Mouse (Mus musculus): ENCODE results near the gene Eepd1. TPM values are rescaled to one million over a fixed set of nuclear protein-coding genes. Genes with fewer than 3 reads are reported as not detected.

Gene Eepd1
- polyA plus RNA-seq, 1 experiment from 2014 or later, result 12.3 TPM

DNA sequence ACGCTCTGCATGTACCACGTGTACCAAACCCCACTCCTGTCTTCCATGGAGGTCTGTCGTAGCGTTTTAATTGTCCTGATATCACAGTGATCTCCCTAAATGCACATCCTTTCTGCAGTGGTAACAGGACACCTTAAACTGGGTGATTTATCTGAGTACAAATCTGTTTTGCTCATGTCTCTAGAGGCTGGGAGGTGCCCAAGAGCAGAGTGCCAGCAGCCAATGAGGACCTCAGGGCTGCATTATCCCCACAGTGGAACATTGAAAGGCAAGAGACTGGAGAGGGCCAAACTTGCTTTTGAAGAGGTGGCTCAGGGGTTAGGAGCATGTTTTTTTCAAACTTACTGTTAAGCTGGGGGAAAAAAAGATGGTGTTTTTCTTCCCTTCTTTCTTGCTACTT is 14.8 kb downstream of the Eepd1 start:
- H3K9ac ChIP-seq (ENCODE audit: low read length), result no peak overlapping the region

GRCm38 (mm10) chr9:25496703-25497102 is 15.4 kb downstream of the Eepd1 start:
- H3K4me1 ChIP-seq (ENCODE audit: control insufficient read depth, insufficient read depth, low read length), result no peaks in the 10 kb centered on the region
- ATAC-seq (ENCODE audit: insufficient read depth, low FRiP score, low TSS enrichment) (no peak), DNase-seq (ENCODE audit: low spot score) (no peak)
- no peaks in the 10 kb centered on the region for H3K36me3 ChIP-seq (ENCODE audit: control insufficient read depth, insufficient read depth, low read length)
- H3K9me3 ChIP-seq (ENCODE audit: control insufficient read depth, low read length), result no peaks in the 10 kb centered on the region
- H3K27ac ChIP-seq (ENCODE audit: low read depth, low read length), result no peak overlapping the region
- 82% methylated on average over 2 of the region's 2 CpGs for WGBS
- H3K4me3 ChIP-seq (ENCODE audit: low read depth, low read length), result no peak overlapping the region
- no peak overlapping the region for H3K4me2 ChIP-seq (ENCODE audit: low read depth)
- no peaks in the 10 kb centered on the region for H3K27me3 ChIP-seq (ENCODE audit: control insufficient read depth, insufficient read depth, low read length)
- H3K9ac ChIP-seq (ENCODE audit: low read length), result no peak overlapping the region

More for the DNA sequence above, 14.8 kb downstream of the Eepd1 start:
- Histone ChIP-seq H3K9me3 (ENCODE audit: control insufficient read depth, low read length) (no peaks in the 10 kb centered on the region), H3K27ac (ENCODE audit: low read depth, low read length) (no peak overlapping the region), H3K4me2 (ENCODE audit: low read depth) (no peak overlapping the region), H3K4me3 (ENCODE audit: low read depth, low read length) (no peak overlapping the region), H3K4me1 (ENCODE audit: control insufficient read depth, insufficient read depth, low read length) (no peaks in the 10 kb centered on the region), H3K27me3 (ENCODE audit: control insufficient read depth, insufficient read depth, low read length) (no peaks in the 10 kb centered on the region), H3K36me3 (ENCODE audit: control insufficient read depth, insufficient read depth, low read length) (no peaks in the 10 kb centered on the region)
- ATAC-seq (ENCODE audit: insufficient read depth, low FRiP score, low TSS enrichment) (no peak), DNase-seq (ENCODE audit: low spot score) (no peak)
- 82% methylated on average over 4 of the region's 4 CpGs for WGBS

DNA sequence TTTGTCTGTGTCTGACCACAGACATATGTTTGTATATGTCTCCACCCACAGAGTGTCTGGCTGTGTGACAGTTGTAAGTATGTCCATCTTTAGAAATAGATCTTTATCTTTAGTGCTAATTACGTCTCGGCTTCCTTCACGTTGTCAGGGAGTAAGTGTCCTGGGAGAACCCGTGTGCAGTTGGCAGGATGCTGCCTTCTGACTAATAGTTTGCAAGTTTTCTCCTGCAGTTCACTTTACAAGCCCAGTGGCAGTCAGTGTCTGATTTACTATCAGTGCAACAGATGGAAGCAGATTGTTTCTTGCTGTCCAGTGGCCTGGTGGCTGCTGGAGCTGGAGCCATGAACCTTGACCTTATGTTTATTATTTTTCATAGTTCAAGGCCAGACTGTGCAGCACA is 17.4 kb downstream of the Eepd1 start:
- 48% methylated on average over 4 of the region's 4 CpGs for WGBS
- H3K9ac ChIP-seq (ENCODE audit: low read length), result no peak overlapping the region
- no peak overlapping the region for H3K4me2 ChIP-seq (ENCODE audit: low read depth)
- no peak overlapping the region for H3K27ac ChIP-seq (ENCODE audit: low read depth, low read length)
- H3K4me3 ChIP-seq (ENCODE audit: low read depth, low read length), result no peak overlapping the region
- no peaks in the 10 kb centered on the region for H3K27me3 ChIP-seq (ENCODE audit: control insufficient read depth, insufficient read depth, low read length)
- ATAC-seq (ENCODE audit: insufficient read depth, low FRiP score, low TSS enrichment), result no peak
- DNase-seq (ENCODE audit: low spot score), result no peak
- H3K9me3 ChIP-seq (ENCODE audit: control insufficient read depth, low read length), result no peaks in the 10 kb centered on the region
- no peaks in the 10 kb centered on the region for H3K36me3 ChIP-seq (ENCODE audit: control insufficient read depth, insufficient read depth, low read length)
- no peaks in the 10 kb centered on the region for H3K4me1 ChIP-seq (ENCODE audit: control insufficient read depth, insufficient read depth, low read length)

- no peak for DNase-seq (ENCODE audit: low spot score)
- 41% methylated on average over 3 of the region's 3 CpGs for WGBS
- ATAC-seq (ENCODE audit: insufficient read depth, low FRiP score, low TSS enrichment), result no peak
- Histone ChIP-seq H3K27ac (ENCODE audit: low read depth, low read length) (no peak overlapping the region), H3K4me1 (ENCODE audit: control insufficient read depth, insufficient read depth, low read length) (no peaks in the 10 kb centered on the region), H3K36me3 (ENCODE audit: control insufficient read depth, insufficient read depth, low read length) (no peaks in the 10 kb centered on the region), H3K4me2 (ENCODE audit: low read depth) (no peak overlapping the region), H3K9ac (ENCODE audit: low read length) (no peak overlapping the region), H3K9me3 (ENCODE audit: control insufficient read depth, low read length) (no peaks in the 10 kb centered on the region), H3K27me3 (ENCODE audit: control insufficient read depth, insufficient read depth, low read length) (no peaks in the 10 kb centered on the region), H3K4me3 (ENCODE audit: low read depth, low read length) (no peak overlapping the region)
Measured at GRCm38 (mm10) chr9:25499306-25499705, 18.0 kb downstream of the Eepd1 start.

DNA sequence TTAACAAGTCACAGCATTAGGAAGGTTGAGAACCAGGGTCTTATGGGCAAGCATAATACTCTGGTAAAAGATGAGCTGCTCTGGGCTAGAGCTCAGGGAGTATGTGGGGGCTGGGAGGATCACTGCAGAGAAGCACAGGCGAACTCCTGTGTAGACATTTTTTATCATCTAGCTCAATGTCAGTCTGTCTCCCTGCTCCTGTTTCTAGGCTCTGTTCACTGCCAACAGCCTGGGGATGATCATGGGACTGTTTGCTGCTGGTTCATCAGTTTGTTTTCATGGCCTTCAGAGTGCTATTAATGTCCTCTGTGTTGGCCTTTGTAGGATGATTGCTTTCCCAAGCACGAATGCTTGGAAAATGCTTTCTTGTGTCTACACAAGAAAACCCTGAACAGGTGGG is 18.7 kb downstream of the Eepd1 start:
- 63% methylated on average over 2 of the region's 2 CpGs for WGBS
- no peak for ATAC-seq (ENCODE audit: insufficient read depth, low FRiP score, low TSS enrichment)

GRCm38 (mm10) chr9:25508825-25509224 is 27.5 kb downstream of the Eepd1 start:
- Histone ChIP-seq H3K36me3 (ENCODE audit: control insufficient read depth, insufficient read depth, low read length) (no peaks in the 10 kb centered on the region), H3K4me1 (ENCODE audit: control insufficient read depth, insufficient read depth, low read length) (no peaks in the 10 kb centered on the region), H3K4me2 (ENCODE audit: low read depth) (no peak overlapping the region), H3K27me3 (ENCODE audit: control insufficient read depth, insufficient read depth, low read length) (no peaks in the 10 kb centered on the region), H3K27ac (ENCODE audit: low read depth, low read length) (no peak overlapping the region), H3K4me3 (ENCODE audit: low read depth, low read length) (no peak overlapping the region), H3K9me3 (ENCODE audit: control insufficient read depth, low read length) (no peaks in the 10 kb centered on the region), H3K9ac (ENCODE audit: low read length) (no peak overlapping the region)
- ATAC-seq (ENCODE audit: insufficient read depth, low FRiP score, low TSS enrichment), result no peak
- no peak for DNase-seq (ENCODE audit: low spot score)
- 90% methylated on average over 3 of the region's 3 CpGs for WGBS

More for the DNA sequence above, 18.7 kb downstream of the Eepd1 start:
- no peak overlapping the region for H3K4me2 ChIP-seq (ENCODE audit: low read depth)
- no peak overlapping the region for H3K4me3 ChIP-seq (ENCODE audit: low read depth, low read length)
- no peaks in the 10 kb centered on the region for H3K9me3 ChIP-seq (ENCODE audit: control insufficient read depth, low read length)
- no peaks in the 10 kb centered on the region for H3K27me3 ChIP-seq (ENCODE audit: control insufficient read depth, insufficient read depth, low read length)
- H3K4me1 ChIP-seq (ENCODE audit: control insufficient read depth, insufficient read depth, low read length), result no peaks in the 10 kb centered on the region
- H3K27ac ChIP-seq (ENCODE audit: low read depth, low read length), result no peak overlapping the region
- no peak for DNase-seq (ENCODE audit: low spot score)
- no peak overlapping the region for H3K9ac ChIP-seq (ENCODE audit: low read length)
- H3K36me3 ChIP-seq (ENCODE audit: control insufficient read depth, insufficient read depth, low read length), result no peaks in the 10 kb centered on the region

DNA sequence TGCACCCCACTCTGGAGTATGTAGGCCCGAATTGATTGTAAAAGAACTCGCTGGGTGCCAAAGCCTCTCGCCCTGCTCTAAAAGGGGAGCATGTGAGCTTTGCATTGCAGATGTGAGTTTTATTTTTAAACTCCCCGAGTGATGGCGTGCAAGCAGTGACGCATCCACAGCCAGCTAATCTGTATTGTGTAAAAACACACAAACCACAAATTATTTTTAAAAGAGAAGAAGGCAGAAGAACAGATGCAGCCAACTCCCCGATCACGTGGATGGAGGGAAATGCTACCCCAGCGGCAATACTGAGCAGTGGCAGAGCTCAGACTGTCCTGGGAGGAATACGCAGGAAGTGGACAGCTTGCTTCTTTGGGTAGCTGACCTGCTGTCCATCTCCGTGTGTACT is 29.2 kb downstream of the Eepd1 start:
- H3K9me3 ChIP-seq (ENCODE audit: control insufficient read depth, low read length), result no peaks in the 10 kb centered on the region
- DNase-seq (ENCODE audit: low spot score) (no peak), ATAC-seq (ENCODE audit: insufficient read depth, low FRiP score, low TSS enrichment) (no peak)
- H3K27me3 ChIP-seq (ENCODE audit: control insufficient read depth, insufficient read depth, low read length), result no peaks in the 10 kb centered on the region
- no peak overlapping the region for H3K9ac ChIP-seq (ENCODE audit: low read length)
- no peak overlapping the region for H3K4me3 ChIP-seq (ENCODE audit: low read depth, low read length)
- H3K4me2 ChIP-seq (ENCODE audit: low read depth), result no peak overlapping the region
- WGBS, result 89% methylated on average over 11 of the region's 11 CpGs
- no peaks in the 10 kb centered on the region for H3K36me3 ChIP-seq (ENCODE audit: control insufficient read depth, insufficient read depth, low read length)
- H3K27ac ChIP-seq (ENCODE audit: low read depth, low read length), result no peak overlapping the region
- H3K4me1 ChIP-seq (ENCODE audit: control insufficient read depth, insufficient read depth, low read length), result no peaks in the 10 kb centered on the region

DNA sequence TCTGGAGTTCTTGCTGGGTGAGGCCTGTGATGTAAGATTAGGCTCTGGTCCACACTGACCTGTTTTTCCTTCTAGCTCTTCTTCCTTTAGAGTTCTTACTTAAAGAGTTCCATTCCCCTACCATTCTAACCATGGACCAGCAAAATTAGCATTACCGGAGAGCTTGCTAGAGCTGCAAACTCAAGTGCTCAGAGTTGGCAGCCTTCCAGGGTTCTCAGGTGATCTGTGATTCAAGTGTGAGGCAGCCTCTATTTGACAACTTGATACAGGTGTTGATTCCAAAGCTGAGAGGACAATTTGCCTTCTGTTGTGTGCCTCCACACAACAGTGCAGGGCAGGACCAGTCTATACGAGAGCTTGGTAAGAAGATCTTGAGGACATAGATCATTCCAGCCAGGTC is 31.7 kb downstream of the Eepd1 start:
- ATAC-seq (ENCODE audit: insufficient read depth, low FRiP score, low TSS enrichment) (no peak), DNase-seq (ENCODE audit: low spot score) (no peak)
- Histone ChIP-seq H3K4me2 (ENCODE audit: low read depth) (no peak overlapping the region), H3K36me3 (ENCODE audit: control insufficient read depth, insufficient read depth, low read length) (no peaks in the 10 kb centered on the region), H3K27me3 (ENCODE audit: control insufficient read depth, insufficient read depth, low read length) (no peaks in the 10 kb centered on the region), H3K4me3 (ENCODE audit: low read depth, low read length) (no peak overlapping the region), H3K27ac (ENCODE audit: low read depth, low read length) (no peak overlapping the region), H3K4me1 (ENCODE audit: control insufficient read depth, insufficient read depth, low read length) (no peaks in the 10 kb centered on the region), H3K9me3 (ENCODE audit: control insufficient read depth, low read length) (no peaks in the 10 kb centered on the region), H3K9ac (ENCODE audit: low read length) (no peak overlapping the region)
- WGBS, result 93% methylated on average over 2 of the region's 2 CpGs

- Histone ChIP-seq H3K4me3 (ENCODE audit: low read depth, low read length) (no peak overlapping the region), H3K27ac (ENCODE audit: low read depth, low read length) (no peak overlapping the region), H3K4me1 (ENCODE audit: control insufficient read depth, insufficient read depth, low read length) (no peaks in the 10 kb centered on the region), H3K4me2 (ENCODE audit: low read depth) (no peak overlapping the region), H3K27me3 (ENCODE audit: control insufficient read depth, insufficient read depth, low read length) (no peaks in the 10 kb centered on the region), H3K36me3 (ENCODE audit: control insufficient read depth, insufficient read depth, low read length) (no peaks in the 10 kb centered on the region), H3K9ac (ENCODE audit: low read length) (no peak overlapping the region), H3K9me3 (ENCODE audit: control insufficient read depth, low read length) (no peaks in the 10 kb centered on the region)
- 87% methylated on average over 3 of the region's 3 CpGs for WGBS
- DNase-seq (ENCODE audit: low spot score) (no peak), ATAC-seq (ENCODE audit: insufficient read depth, low FRiP score, low TSS enrichment) (no peak)
Measured at GRCm38 (mm10) chr9:25513556-25513955, 32.2 kb downstream of the Eepd1 start.

Data from neural tube, embryonic 11.5 days (tissue).